Mouse (Mus musculus): ENCODE results near the gene Ldlrap1. TPM values are rescaled to one million over a fixed set of nuclear protein-coding genes. Genes with fewer than 3 reads are reported as not detected.

Ldlrap1 gene
- polyA plus RNA-seq, 1 experiment = 26.0 TPM

DNA sequence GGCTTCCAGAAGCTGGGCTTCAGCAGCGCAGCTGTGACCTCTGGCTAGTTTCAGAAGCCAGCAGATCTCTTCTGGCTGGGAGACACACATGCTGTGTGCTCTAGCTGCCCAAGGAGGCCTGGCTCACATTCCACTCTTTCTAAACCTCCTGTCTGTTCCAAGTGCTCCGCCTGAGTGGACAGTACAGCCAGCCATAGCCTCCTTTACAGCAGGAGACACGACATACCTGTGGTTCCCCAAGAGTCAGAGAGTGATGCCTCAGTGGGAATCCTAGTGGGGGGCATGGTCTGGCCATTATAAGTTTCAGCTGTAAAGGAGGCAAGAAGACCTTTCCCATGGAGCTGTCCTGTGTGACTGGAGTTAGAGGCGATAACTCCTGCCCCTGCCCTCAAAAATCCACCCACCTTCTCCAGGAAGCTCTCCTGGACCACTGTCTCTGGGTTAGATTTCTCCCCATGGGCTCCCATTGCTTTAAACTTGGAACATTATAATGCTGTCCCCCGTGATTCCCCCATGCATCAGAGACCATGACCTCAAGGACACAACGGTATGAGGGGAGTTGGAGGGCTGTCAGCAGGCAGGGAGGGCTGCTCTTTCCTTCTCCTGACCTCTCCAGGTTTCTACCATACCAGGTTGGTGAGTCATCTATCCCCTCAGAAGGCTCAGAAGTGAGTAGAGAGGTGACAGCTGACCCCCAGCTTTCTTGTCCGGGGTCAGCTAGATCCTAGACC is 1.4 kb upstream of the Ldlrap1 start:
- DNase-seq = no peak
- TF ChIP-seq POLR2A (IDR thresholded peaks at IDR 0.05; ENCODE audit: control insufficient read depth, extremely low read depth, insufficient read depth, low read length, poor library complexity) (no peak), CTCF (IDR thresholded peaks at IDR 0.05; ENCODE audit: borderline replicate concordance, control insufficient read depth, extremely low read depth, insufficient read depth, low read length, poor library complexity) (no peak)
- Histone ChIP-seq H3K27ac (ENCODE audit: control insufficient read depth, insufficient read depth, low read length) (no peak overlapping the region), H3K27me3 (ENCODE audit: control insufficient read depth, insufficient read depth, low read length) (no peaks in the 10 kb centered on the region; the same call in 1 of the 2 replicates), H3K4me3 (ENCODE audit: control insufficient read depth, insufficient read depth, low read length) (no peak overlapping the region), H3K36me3 (ENCODE audit: control insufficient read depth, insufficient read depth, low read length) (no peaks in the 10 kb centered on the region), H3K4me1 (replicated peaks; ENCODE audit: control insufficient read depth, insufficient read depth, low read length) (peaks cover 34% of the 10 kb centered on the region)
- WGBS = 86% methylated on average over 7 of the region's 7 CpGs

DNA sequence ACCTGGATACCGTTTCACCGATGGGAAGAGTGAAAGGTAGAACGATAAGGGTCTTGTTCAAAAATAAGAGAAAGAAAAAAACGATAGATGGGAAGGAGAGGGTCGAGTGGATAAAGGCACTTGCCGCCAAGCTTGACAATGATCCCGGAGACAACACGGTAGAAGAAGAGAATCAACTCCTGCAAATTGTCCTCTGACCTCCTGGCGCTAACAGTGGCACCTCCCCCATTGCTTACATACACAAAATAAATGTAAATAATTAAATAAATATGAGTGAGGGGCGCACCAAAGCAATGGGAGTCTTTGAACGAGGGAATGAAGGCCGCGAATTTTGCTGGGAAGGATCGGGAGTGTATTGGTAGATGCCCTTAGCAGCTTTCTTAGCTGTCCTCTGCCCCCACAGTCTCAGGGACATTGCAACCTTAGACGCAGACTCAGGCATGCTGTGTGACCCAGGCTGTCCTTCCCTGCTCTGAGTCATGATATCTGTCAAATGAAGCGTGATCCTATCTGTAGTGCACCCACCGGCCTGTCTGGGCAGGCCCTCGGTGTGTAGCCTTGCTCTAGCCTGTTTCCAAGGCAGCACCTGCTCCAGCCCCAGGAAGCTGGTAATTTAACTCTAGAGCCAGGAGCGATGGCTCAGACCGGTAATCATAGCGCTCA is 533 bp upstream of the Ldlrap1 start:
- H3K27ac ChIP-seq (ENCODE audit: control insufficient read depth, insufficient read depth, low read length) = no peak overlapping the region
- H3K4me1 ChIP-seq (replicated peaks; ENCODE audit: control insufficient read depth, insufficient read depth, low read length) = peaks cover 40% of the 10 kb centered on the region
- TF ChIP-seq CTCF (IDR thresholded peaks at IDR 0.05; ENCODE audit: borderline replicate concordance, control insufficient read depth, extremely low read depth, insufficient read depth, low read length, poor library complexity) = no peak
- TF ChIP-seq POLR2A (IDR thresholded peaks at IDR 0.05; ENCODE audit: control insufficient read depth, extremely low read depth, insufficient read depth, low read length, poor library complexity) = no peak
- WGBS = 32% methylated on average over 21 of the region's 21 CpGs
- no peaks in the 10 kb centered on the region; the same call in 1 of the 2 replicates for H3K27me3 ChIP-seq (ENCODE audit: control insufficient read depth, insufficient read depth, low read length)
- H3K36me3 ChIP-seq (ENCODE audit: control insufficient read depth, insufficient read depth, low read length) = no peaks in the 10 kb centered on the region
- DNase-seq = no peak
- H3K4me3 ChIP-seq (ENCODE audit: control insufficient read depth, insufficient read depth, low read length) = peak overlapping the region; percentile 61

DNA sequence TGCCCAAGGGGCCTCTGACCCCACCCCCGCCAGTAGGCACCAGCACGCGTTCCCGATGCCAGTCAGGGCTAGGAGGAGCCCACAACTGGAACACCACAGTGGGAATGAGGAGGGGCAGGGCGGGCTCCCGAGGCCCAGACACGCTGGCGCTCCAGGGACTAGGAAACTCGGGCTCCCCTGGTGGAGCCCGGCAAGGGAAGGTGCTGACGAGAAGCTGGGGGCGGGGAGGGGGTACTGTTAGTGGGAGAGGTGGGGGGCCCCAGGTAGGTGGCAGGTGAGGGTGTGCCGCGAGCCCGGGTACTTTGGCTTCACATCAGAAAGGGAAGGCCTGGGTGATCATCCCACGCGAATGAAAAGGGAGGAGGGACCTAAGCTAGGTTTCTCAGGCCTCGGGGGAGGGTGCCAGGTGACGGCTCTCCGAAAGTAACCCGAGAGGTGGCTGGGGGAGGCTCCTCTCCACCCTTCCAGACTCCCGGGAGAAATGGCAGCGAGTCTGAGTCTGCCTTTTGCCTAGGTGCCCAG is 859 bp downstream of the Ldlrap1 start:
- WGBS = 4% methylated on average over 23 of the region's 23 CpGs
- peak overlapping the region; percentile 61 for H3K4me3 ChIP-seq (ENCODE audit: control insufficient read depth, insufficient read depth, low read length)
- H3K36me3 ChIP-seq (ENCODE audit: control insufficient read depth, insufficient read depth, low read length) = no peaks in the 10 kb centered on the region
- no peaks in the 10 kb centered on the region; the same call in 1 of the 2 replicates for H3K27me3 ChIP-seq (ENCODE audit: control insufficient read depth, insufficient read depth, low read length)
- peak; percentile 23 for DNase-seq
- H3K27ac ChIP-seq (ENCODE audit: control insufficient read depth, insufficient read depth, low read length) = no peak overlapping the region
- H3K4me1 ChIP-seq (replicated peaks; ENCODE audit: control insufficient read depth, insufficient read depth, low read length) = peaks cover 41% of the 10 kb centered on the region
- TF ChIP-seq POLR2A (IDR thresholded peaks at IDR 0.05; ENCODE audit: control insufficient read depth, extremely low read depth, insufficient read depth, low read length, poor library complexity) (no peak), CTCF (IDR thresholded peaks at IDR 0.05; ENCODE audit: borderline replicate concordance, control insufficient read depth, extremely low read depth, insufficient read depth, low read length, poor library complexity) (no peak)

DNA sequence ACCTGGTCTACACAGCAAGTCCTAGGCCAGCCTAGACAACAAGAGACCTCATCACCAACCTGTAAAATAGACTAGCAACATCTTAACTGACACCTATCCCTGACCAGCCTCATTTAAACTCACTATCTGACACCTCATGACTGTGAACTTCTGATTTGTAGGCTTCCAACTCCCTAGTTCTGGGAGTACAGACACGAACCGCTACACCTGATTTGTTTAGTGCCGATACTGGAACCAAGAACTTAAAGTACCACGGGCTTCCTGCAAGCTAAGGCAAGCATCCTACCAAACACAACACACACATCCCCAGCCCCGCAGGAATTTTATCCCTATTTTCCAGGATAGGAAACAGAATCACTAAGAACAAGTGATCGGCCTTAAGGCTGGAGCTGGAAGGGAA is 1.5 kb downstream of the Ldlrap1 start:
- no peak for DNase-seq
- Histone ChIP-seq H3K27me3 (ENCODE audit: control insufficient read depth, insufficient read depth, low read length) (no peaks in the 10 kb centered on the region; the same call in 1 of the 2 replicates), H3K4me1 (replicated peaks; ENCODE audit: control insufficient read depth, insufficient read depth, low read length) (peaks cover 41% of the 10 kb centered on the region), H3K4me3 (ENCODE audit: control insufficient read depth, insufficient read depth, low read length) (no peak overlapping the region), H3K36me3 (ENCODE audit: control insufficient read depth, insufficient read depth, low read length) (no peaks in the 10 kb centered on the region), H3K27ac (ENCODE audit: control insufficient read depth, insufficient read depth, low read length) (no peak overlapping the region)
- TF ChIP-seq CTCF (IDR thresholded peaks at IDR 0.05; ENCODE audit: borderline replicate concordance, control insufficient read depth, extremely low read depth, insufficient read depth, low read length, poor library complexity) (no peak), POLR2A (IDR thresholded peaks at IDR 0.05; ENCODE audit: control insufficient read depth, extremely low read depth, insufficient read depth, low read length, poor library complexity) (no peak)
- 66% methylated on average over 6 of the region's 6 CpGs for WGBS

DNA sequence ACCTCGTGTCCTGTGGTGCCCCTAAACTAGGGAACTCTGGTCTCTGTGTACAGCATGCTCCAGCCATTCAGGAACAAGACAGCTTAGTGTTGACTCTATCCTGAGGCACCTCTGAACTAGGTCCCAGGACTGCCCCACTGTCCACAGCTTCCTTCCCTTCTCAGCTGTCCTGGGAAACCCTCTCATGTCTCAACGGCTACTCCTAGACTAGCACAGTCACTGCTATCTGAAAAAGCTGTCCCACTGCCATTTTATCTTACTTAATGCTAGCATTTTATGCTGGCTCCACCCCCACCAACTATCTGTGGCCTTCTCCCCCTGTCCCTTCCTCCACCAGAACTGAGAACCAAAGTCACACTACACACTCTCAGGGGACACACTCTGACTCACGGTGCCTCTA is 3.5 kb downstream of the Ldlrap1 start:
- WGBS = 34% methylated on average over 3 of the region's 3 CpGs
- no peaks in the 10 kb centered on the region; the same call in 1 of the 2 replicates for H3K27me3 ChIP-seq (ENCODE audit: control insufficient read depth, insufficient read depth, low read length)
- no peak overlapping the region for H3K27ac ChIP-seq (ENCODE audit: control insufficient read depth, insufficient read depth, low read length)
- TF ChIP-seq CTCF (IDR thresholded peaks at IDR 0.05; ENCODE audit: borderline replicate concordance, control insufficient read depth, extremely low read depth, insufficient read depth, low read length, poor library complexity) = no peak
- TF ChIP-seq POLR2A (IDR thresholded peaks at IDR 0.05; ENCODE audit: control insufficient read depth, extremely low read depth, insufficient read depth, low read length, poor library complexity) = no peak
- DNase-seq = no peak
- no peak overlapping the region for H3K4me3 ChIP-seq (ENCODE audit: control insufficient read depth, insufficient read depth, low read length)
- H3K4me1 ChIP-seq (replicated peaks; ENCODE audit: control insufficient read depth, insufficient read depth, low read length) = peaks cover 56% of the 10 kb centered on the region
- no peaks in the 10 kb centered on the region for H3K36me3 ChIP-seq (ENCODE audit: control insufficient read depth, insufficient read depth, low read length)

DNA sequence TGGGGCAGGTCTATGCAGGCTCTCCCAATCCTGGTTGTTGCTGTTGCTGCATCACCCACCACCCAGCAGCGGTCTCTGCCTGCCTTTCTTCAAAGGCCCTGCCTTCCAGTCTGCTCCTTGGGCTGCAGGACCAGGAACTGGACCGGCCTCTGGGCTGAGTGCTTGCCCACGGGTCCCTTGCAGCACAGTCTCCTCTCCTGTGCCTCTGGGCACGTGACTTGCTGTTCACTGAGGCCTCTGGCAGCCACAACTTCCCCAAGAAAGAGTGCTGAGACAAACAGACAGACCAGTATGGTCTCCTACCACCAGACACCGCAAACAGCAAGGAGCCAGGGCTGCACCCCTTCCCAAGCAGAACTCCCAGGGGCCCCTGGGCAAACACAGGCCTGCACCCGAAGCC is 5.5 kb downstream of the Ldlrap1 start:
- peaks cover 59% of the 10 kb centered on the region for H3K4me1 ChIP-seq (replicated peaks; ENCODE audit: control insufficient read depth, insufficient read depth, low read length)
- DNase-seq = no peak
- 25% methylated on average over 6 of the region's 6 CpGs for WGBS
- no peaks in the 10 kb centered on the region for H3K36me3 ChIP-seq (ENCODE audit: control insufficient read depth, insufficient read depth, low read length)
- H3K4me3 ChIP-seq (ENCODE audit: control insufficient read depth, insufficient read depth, low read length) = no peak overlapping the region
- H3K27me3 ChIP-seq (ENCODE audit: control insufficient read depth, insufficient read depth, low read length) = no peaks in the 10 kb centered on the region; the same call in 1 of the 2 replicates
- TF ChIP-seq POLR2A (IDR thresholded peaks at IDR 0.05; ENCODE audit: control insufficient read depth, extremely low read depth, insufficient read depth, low read length, poor library complexity) (no peak), CTCF (IDR thresholded peaks at IDR 0.05; ENCODE audit: borderline replicate concordance, control insufficient read depth, extremely low read depth, insufficient read depth, low read length, poor library complexity) (no peak)
- no peak overlapping the region for H3K27ac ChIP-seq (ENCODE audit: control insufficient read depth, insufficient read depth, low read length)
